Mouse (Mus musculus) spleen, adult 2 months (tissue): ENCODE measurements around the gene Gpcpd1. TPM values are rescaled to one million over a fixed set of nuclear protein-coding genes. Genes with fewer than 3 reads are reported as not detected.

Experiments used
- DNase-seq, 2 experiments: peaks; one replicate each; pipeline versions ENCODE4 v3.0.0 to v3.0.0-alpha.2; 2012 to 2021; ENCODE audit warnings: low spot score in 2 of 2, low read depth in 1 of 2
- H3K27ac ChIP-seq: fragments of 200-500 bp; 2 replicates; pipeline ENCODE4 v1.5.1; 2012; ENCODE audit warnings: low read length, inconsistent platforms; ENCODE audit not compliant: insufficient read depth
- H3K27me3 ChIP-seq: fragments of 200-500 bp; 2 replicates; pipeline ENCODE4 v1.6.1; 2012; ENCODE audit warnings: mild to moderate bottlenecking, moderate library complexity, low read length, inconsistent platforms; ENCODE audit not compliant: control insufficient read depth, insufficient read depth
- H3K36me3 ChIP-seq: fragments of 200-500 bp; 2 replicates; pipeline ENCODE4 v1.6.1; 2012; ENCODE audit warnings: mild to moderate bottlenecking, low read length, inconsistent platforms; ENCODE audit not compliant: control insufficient read depth, insufficient read depth
- H3K4me1 ChIP-seq: fragments of 200-500 bp; 2 replicates; pipeline ENCODE4 v1.6.1; 2011; ENCODE audit warnings: inconsistent platforms; ENCODE audit not compliant: control insufficient read depth, insufficient read depth, insufficient read length
- H3K4me3 ChIP-seq: fragments of 200-500 bp; 2 replicates; pipeline ENCODE4 v1.5.1; 2011; ENCODE audit warnings: mild to moderate bottlenecking, inconsistent platforms; ENCODE audit not compliant: insufficient read depth, insufficient read length; ENCODE audit errors: extremely low read depth
- CTCF ChIP-seq: fragments of 200-500 bp; IDR thresholded peaks from 2 replicates; pipeline ENCODE4 v1.5.1; 2011; ENCODE audit warnings: mild to moderate bottlenecking, inconsistent platforms; ENCODE audit not compliant: insufficient read depth, insufficient read length, insufficient replicate concordance; ENCODE audit errors: extremely low read depth
- POLR2A ChIP-seq: fragments of 200-500 bp; IDR thresholded peaks from 2 replicates; pipeline ENCODE4 v1.6.1; 2011; ENCODE audit warnings: low read depth, low read length, inconsistent platforms
- WGBS: fragments of 180-500 bp; shearing (Covaris S2); methylation state at CpG from one replicate; pipeline ENCODE4 v1.1.7; 2018; 5-methylcytosine and 5-hydroxymethylcytosine counted together
- polyA plus RNA-seq: library from polyadenylated mRNA; depleted of rRNA; stranded (reverse); fragments of >200 nt; gene quantifications from 2 replicates; pipeline ENCODE4 v1.2.3, GENCODE M21; 2012

Gene Gpcpd1
- polyA plus RNA-seq, 1 experiment, result 15.7 TPM

DNA sequence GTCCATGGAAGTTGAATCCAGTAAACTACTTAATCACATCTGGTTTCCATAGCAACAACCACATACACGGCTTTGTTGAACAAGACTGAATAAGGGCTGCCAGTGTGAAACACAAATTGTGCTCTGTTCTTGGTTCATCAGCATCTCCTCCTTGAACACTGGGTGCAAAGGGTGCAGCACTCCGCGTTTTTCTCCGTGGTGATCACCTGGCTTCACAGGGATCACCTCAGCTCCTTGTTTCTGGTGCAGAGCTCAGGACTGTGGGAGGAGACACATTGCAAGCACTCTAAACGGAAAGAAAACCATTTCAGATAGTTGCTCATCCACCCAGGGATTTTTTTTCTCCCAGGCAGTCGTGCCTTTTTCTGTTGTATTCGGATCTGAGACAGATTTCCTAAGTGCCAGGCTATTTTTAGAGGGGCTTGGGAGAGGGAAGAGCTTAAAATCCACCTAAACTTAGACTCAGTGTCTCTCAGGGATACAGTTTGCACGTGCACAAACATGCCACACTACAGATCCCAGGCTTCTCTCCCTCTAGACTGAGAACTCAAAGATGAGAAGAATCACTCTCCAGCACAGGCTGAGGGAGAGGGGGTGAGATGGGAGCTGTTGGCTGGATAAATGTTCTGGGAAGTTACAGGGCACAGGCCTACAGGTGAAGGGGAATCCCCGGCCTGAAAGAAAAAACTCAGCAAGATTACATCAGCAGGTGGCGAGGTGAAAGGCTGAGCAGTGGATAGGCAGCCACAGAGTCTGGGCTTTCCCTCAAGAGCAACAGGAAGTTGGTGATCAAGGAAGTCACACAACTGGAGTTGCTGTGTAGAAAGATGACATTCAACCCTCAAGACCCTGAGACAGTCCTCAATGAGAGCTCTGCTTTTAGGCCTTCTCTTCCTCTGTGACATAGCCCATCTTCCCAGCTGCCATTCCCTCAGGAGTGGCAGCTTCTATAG lies 19.9 kb upstream of the Gpcpd1 start:
- DNase-seq, result peak; percentile 69 to 72
- Histone ChIP-seq H3K36me3 (no peaks in the 10 kb centered on the region), H3K27me3 (no peaks in the 10 kb centered on the region), H3K27ac (peak overlapping the region; percentile 65), H3K4me1 (peaks cover 18% of the 10 kb centered on the region), H3K4me3 (no peak overlapping the region)
- TF ChIP-seq CTCF, result peak; percentile 15; the same call in 1 of the 2 replicates
- TF ChIP-seq POLR2A, result no peak
- 60% methylated on average over 10 of the region's 10 CpGs for WGBS

DNA sequence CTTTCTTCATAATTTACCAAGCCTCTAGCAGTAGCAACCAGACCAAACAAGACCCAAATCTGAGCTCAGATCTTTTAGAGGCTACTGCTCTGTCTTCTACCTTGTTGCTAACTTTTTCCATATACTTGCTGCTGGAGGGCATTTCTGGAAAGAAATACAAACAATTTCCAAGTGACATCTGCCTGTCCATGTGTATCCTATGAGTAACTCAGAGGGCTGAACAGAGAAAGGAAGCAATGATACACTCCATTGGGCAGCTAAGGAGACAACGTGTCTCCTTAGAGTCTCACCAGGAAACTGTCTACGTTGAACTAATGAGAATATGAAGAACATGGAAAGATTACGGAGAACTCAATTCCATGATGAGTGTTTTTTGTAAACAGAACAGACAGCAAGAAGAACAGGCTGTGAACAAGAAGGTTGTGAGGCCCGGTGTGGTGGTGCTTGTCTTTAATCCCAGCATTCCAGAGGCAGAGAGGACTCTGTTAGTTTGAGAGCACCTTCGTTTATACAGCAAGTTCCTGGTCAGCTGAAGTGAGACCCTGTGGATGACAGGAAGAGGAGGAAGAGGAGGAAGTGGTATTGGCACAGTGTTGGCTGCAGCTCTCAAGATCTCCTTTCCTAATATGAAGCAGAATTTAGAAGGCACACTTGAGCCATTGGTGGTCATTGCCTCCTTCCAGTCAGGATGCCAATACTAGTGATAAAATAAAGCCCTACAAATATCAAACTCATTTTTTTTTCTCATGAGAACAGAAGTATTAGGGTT lies 18.4 kb upstream of the Gpcpd1 start:
- peaks cover 20% of the 10 kb centered on the region for H3K4me1 ChIP-seq
- no peaks in the 10 kb centered on the region for H3K36me3 ChIP-seq
- no peak overlapping the region for H3K4me3 ChIP-seq
- H3K27ac ChIP-seq, result no peak overlapping the region
- no peaks in the 10 kb centered on the region for H3K27me3 ChIP-seq
- WGBS, result 52% methylated on average over 5 of the region's 5 CpGs
- no peak for DNase-seq
- TF ChIP-seq CTCF, result no peak
- no peak for TF ChIP-seq POLR2A

GRCm38 (mm10) chr2:132604922-132605321 lies 17.4 kb upstream of the Gpcpd1 start:
- H3K36me3 ChIP-seq, result no peaks in the 10 kb centered on the region
- no peak overlapping the region for H3K27ac ChIP-seq
- DNase-seq, result no peak
- WGBS, result 90% methylated on average over 4 of the region's 4 CpGs
- TF ChIP-seq POLR2A, result no peak
- TF ChIP-seq CTCF, result no peak
- no peak overlapping the region for H3K4me3 ChIP-seq
- H3K27me3 ChIP-seq, result no peaks in the 10 kb centered on the region
- H3K4me1 ChIP-seq, result peaks cover 27% of the 10 kb centered on the region

GRCm38 (mm10) chr2:132603706-132604105 lies 16.2 kb upstream of the Gpcpd1 start:
- peaks cover 30% of the 10 kb centered on the region for H3K4me1 ChIP-seq
- no peak overlapping the region for H3K4me3 ChIP-seq
- WGBS, result 80% methylated on average over 2 of the region's 2 CpGs
- no peak for TF ChIP-seq CTCF
- no peak for TF ChIP-seq POLR2A
- DNase-seq, result no peak
- H3K27ac ChIP-seq, result no peak overlapping the region
- H3K36me3 ChIP-seq, result no peaks in the 10 kb centered on the region
- H3K27me3 ChIP-seq, result no peaks in the 10 kb centered on the region

GRCm38 (mm10) chr2:132601777-132602176 lies 14.2 kb upstream of the Gpcpd1 start:
- H3K4me3 ChIP-seq, result no peak overlapping the region
- no peaks in the 10 kb centered on the region for H3K36me3 ChIP-seq
- no peak for TF ChIP-seq POLR2A
- TF ChIP-seq CTCF, result no peak
- peaks cover 26% of the 10 kb centered on the region for H3K4me1 ChIP-seq
- peak overlapping the region; percentile 46; the same call in 1 of the 2 replicates for H3K27ac ChIP-seq
- H3K27me3 ChIP-seq, result no peaks in the 10 kb centered on the region
- no peak for DNase-seq

GRCm38 (mm10) chr2:132600081-132600480 lies 12.6 kb upstream of the Gpcpd1 start:
- Histone ChIP-seq H3K27ac (peak overlapping the region; percentile 20; the same call in 1 of the 2 replicates), H3K4me1 (peaks cover 26% of the 10 kb centered on the region)
- WGBS, result 58% methylated on average over 4 of the region's 4 CpGs

More at GRCm38 (mm10) chr2:132600081-132600480, 12.6 kb upstream of the Gpcpd1 start:
- Histone ChIP-seq H3K4me3 (no peak overlapping the region), H3K27me3 (no peaks in the 10 kb centered on the region), H3K36me3 (no peaks in the 10 kb centered on the region)
- DNase-seq, result no peak
- TF ChIP-seq CTCF (no peak), POLR2A (no peak)
